Mouse (Mus musculus) 3T3-L1 (cell line): ENCODE results near the gene Pdzk1.

Source experiments
- DNase-seq: peaks from one replicate; pipeline ENCODE4 v3.0.0-alpha.2; 2015; ENCODE audit warnings: low read depth, low spot score

Gene Pdzk1

GRCm38 (mm10) chr3:96882061-96882849, 53.2 kb downstream of the Pdzk1 start:
- no peak for DNase-seq

DNA sequence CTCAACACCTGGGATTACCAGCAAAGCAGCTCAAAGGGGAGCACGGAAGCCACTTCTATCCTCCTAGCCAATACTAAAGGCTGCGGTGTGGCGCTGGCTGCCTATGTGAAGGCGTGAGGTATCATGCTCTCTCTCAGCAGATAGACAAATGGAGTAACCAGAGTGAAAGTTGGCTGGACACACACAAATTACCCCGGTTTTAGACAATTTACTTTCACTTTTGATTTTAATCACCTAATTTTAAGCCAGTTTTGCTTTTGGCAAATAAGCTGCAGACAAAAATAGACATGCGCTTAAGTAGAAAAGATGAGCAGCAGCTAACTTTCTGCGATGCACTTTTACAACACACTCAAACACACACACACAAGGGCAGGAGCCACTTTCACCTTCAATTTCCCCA, 54.6 kb downstream of the Pdzk1 start:
- DNase-seq, result no peak

DNA sequence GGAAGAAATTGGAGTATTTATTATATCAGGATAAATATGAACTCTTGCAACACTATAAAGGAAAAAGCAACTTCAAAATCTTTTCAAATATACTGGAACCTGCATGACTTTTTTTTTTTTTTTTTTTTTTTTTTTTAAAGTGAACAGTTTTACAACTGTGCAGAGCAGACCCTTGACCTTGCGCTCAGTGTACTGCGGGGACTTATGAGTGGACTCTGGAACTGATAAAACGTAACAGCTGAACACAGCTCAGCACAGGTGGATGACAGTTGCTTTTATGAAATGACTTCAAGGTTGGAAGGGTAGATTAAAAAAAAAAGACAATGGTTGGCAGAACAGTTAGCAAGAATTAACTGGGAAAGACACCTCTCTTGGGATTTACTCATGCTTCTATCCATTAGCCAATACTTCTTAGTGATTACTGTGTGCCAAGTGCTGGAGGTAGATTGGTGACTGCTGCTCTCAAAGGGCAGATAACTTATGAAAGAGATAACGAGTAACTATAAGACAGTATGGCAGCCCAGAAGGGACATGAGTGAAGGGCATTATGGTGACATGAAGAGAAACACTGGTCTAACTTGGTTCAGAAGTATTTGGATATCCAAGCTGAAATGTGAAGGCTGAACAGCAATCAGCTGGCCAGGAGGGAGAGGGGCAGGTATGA, 73.4 kb downstream of the Pdzk1 start:
- DNase-seq, result no peak

DNA sequence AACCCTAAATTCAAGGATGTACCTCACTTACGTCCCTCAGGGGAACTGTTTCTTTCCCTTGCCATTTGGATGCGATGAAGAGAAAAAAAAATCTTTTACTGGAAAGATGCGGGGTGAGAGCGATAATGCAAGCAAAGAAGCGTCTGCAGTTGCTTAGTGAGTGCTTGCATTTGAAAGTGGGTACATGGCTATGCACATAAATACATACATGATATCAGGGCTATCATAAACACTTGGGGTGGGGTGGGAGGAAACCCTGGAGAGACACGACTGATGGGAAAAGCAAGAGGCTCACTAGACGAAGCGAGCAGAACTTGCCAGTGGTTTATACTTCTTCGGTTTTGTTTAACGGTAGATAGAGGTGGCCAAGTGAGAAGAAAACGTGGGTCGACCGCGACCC, 75.3 kb downstream of the Pdzk1 start, which contains the start of gene Gja5:
Gja5 (plus strand) TSS at position 301 of the 400 bp plus-strand sequence.
- DNase-seq, result no peak

GRCm38 (mm10) chr3:96904851-96905541, 75.9 kb downstream of the Pdzk1 start, which contains the start of gene Gpr89:
Gene Gpr89 (minus strand): TSS chr3:96905346.
- DNase-seq, result peak; percentile 92

DNA sequence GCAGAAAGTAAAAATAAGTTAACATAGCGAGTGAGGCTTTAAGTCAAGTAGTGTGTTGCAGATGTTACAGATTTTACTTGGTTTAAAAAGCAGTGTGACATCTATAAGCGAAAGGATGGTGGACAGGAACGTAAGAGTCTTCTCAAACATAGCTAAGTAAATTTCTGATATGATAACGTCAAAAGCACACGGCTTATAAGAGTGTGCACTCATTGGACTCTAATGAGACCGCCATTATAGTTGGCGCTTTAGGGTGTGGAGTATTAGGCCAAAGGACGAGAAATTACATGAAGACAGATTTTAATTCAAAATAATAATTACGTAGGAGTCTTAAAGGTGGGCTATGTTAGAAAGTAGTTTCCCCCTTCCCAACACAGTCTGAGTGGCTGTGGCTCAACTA, 76.5 kb downstream of the Pdzk1 start:
- DNase-seq, result no peak
